Mouse (Mus musculus) testis, adult 2 months (tissue): Measurements from ENCODE around the gene Muc13. TPM values are rescaled to one million over a fixed set of nuclear protein-coding genes. Genes with fewer than 3 reads are reported as not detected.

Experiments used
- H3K27ac ChIP-seq: fragments of 200-500 bp; 2 replicates; pipeline ENCODE4 v1.5.1; 2012; ENCODE audit warnings: low read depth, low read length; ENCODE audit not compliant: control insufficient read depth, insufficient read depth
- H3K27me3 ChIP-seq: fragments of 200-500 bp; 2 replicates; pipeline ENCODE4 v1.6.1; 2012; ENCODE audit warnings: mild to moderate bottlenecking, low read length, moderate library complexity; ENCODE audit not compliant: control insufficient read depth, insufficient read depth
- H3K36me3 ChIP-seq: fragments of 200-500 bp; 2 replicates; pipeline ENCODE4 v1.6.1; 2012; ENCODE audit warnings: mild to moderate bottlenecking, low read length; ENCODE audit not compliant: control insufficient read depth, insufficient read depth
- H3K4me1 ChIP-seq: fragments of 200-500 bp; 2 replicates; pipeline ENCODE4 v1.6.1; 2012; ENCODE audit warnings: low read length; ENCODE audit not compliant: control insufficient read depth, insufficient read depth
- H3K4me3 ChIP-seq: fragments of 200-500 bp; 2 replicates; pipeline ENCODE4 v1.5.1; 2012; ENCODE audit warnings: low read depth, mild to moderate bottlenecking, low read length, moderate library complexity, mixed read lengths; ENCODE audit not compliant: control insufficient read depth
- CTCF ChIP-seq: fragments of 200-500 bp; IDR thresholded peaks from 2 replicates; pipeline ENCODE4 v1.5.1; 2012; ENCODE audit warnings: low read depth, mild to moderate bottlenecking, inconsistent platforms, low read length, moderate library complexity; ENCODE audit not compliant: control insufficient read depth, insufficient read depth, insufficient replicate concordance
- POLR2A ChIP-seq: fragments of 200-500 bp; IDR thresholded peaks from 2 replicates; pipeline ENCODE4 v1.6.1; 2012; ENCODE audit warnings: low read depth, mild to moderate bottlenecking, inconsistent platforms, low read length, moderate library complexity; ENCODE audit not compliant: control insufficient read depth
- polyA plus RNA-seq: library from polyadenylated mRNA; depleted of rRNA; stranded (reverse); fragments of >200 nt; gene quantifications from 2 replicates; pipeline ENCODE4 v1.2.3, GENCODE M21; 2012

The Muc13 gene
- polyA plus RNA-seq, 1 experiment, result 0.32 TPM

DNA sequence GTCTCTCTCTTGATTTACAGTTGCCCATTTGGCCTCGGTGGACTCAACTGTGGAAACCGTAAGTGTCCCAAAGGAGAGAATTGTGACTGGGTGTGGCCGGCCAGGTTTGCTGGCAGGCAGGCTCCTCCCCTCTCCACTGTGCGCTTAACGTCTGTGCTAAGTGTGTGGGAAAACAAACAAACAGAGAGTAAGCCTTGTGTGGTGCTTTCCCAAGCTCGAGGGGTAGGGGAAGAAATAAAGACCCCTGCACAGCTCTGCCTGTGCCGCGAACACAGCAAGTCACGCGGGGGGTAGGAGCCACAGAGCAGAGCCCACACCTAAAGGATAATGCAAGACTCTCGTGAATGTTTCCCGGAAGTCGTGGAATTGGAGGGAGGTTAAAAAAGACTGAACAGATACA lies 42.7 kb upstream of the Muc13 start:
- Histone ChIP-seq H3K27me3 (no peaks in the 10 kb centered on the region), H3K36me3 (no peaks in the 10 kb centered on the region), H3K4me1 (peaks cover 8% of the 10 kb centered on the region), H3K4me3 (peak overlapping the region; percentile 59), H3K27ac (peak overlapping the region; percentile 29; the same call in 1 of the 2 replicates)
- no peak for TF ChIP-seq CTCF
- TF ChIP-seq POLR2A, result no peak

- no peak for TF ChIP-seq POLR2A
- TF ChIP-seq CTCF, result no peak
- H3K4me3 ChIP-seq, result peak overlapping the region; percentile 59
- no peaks in the 10 kb centered on the region for H3K36me3 ChIP-seq
- H3K4me1 ChIP-seq, result peaks cover 8% of the 10 kb centered on the region
- H3K27me3 ChIP-seq, result no peaks in the 10 kb centered on the region
- no peak overlapping the region for H3K27ac ChIP-seq
Observed at GRCm38 (mm10) chr16:33751590-33751989, 42.2 kb upstream of the Muc13 start.

GRCm38 (mm10) chr16:33752904-33753578 lies 40.8 kb upstream of the Muc13 start:
- Histone ChIP-seq H3K36me3 (no peaks in the 10 kb centered on the region), H3K27me3 (no peaks in the 10 kb centered on the region), H3K4me3 (no peak overlapping the region), H3K4me1 (peaks cover 8% of the 10 kb centered on the region), H3K27ac (no peak overlapping the region)
- no peak for TF ChIP-seq POLR2A

DNA sequence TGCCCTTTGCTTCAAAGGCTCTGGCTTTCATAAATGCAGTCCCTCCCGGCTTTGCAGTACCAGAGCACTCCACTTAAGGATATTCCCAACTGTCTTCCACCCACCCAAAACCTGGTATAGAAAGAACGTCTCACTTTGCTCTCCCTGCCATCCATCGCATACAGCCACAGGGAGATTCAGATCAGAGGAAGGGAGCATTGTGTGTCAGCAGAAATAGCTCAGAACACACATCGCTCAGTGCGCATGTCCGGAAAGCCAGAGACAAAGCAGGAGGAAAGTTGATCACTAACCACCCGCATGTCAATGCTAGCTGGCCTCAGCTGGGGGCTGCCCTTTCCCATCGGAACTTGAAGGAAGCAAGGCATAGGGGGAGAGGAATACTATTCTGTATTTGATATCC lies 38.5 kb upstream of the Muc13 start:
- Histone ChIP-seq H3K4me1 (peaks cover 8% of the 10 kb centered on the region), H3K27ac (no peak overlapping the region), H3K27me3 (no peaks in the 10 kb centered on the region), H3K36me3 (no peaks in the 10 kb centered on the region), H3K4me3 (no peak overlapping the region)
- no peak for TF ChIP-seq POLR2A
- no peak for TF ChIP-seq CTCF

- Histone ChIP-seq H3K27me3 (no peaks in the 10 kb centered on the region), H3K4me3 (no peak overlapping the region), H3K36me3 (no peaks in the 10 kb centered on the region), H3K4me1 (peaks cover 13% of the 10 kb centered on the region), H3K27ac (no peak overlapping the region)
- TF ChIP-seq POLR2A (no peak), CTCF (no peak)
Observed at GRCm38 (mm10) chr16:33755961-33756360, 37.9 kb upstream of the Muc13 start.

DNA sequence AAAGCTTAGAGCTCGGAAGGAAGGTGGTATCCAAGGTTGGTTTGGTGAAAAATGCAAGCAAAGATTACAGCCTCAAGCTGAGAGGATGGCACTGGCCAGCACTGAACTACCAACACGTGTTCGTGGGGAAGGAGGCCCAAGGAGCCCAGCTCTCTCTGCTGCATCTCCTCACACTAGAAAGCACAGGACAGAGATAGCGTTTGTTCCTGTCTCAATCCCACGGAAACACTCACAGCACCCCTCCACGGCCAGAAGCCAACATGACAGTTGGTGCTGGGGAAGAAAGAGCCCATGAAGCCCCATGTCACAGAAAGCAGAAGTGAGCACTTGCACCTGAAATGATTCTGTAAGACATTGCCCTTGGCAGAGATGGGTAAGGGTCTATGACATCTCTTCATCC lies 37.4 kb upstream of the Muc13 start:
- H3K4me3 ChIP-seq, result no peak overlapping the region
- no peak overlapping the region for H3K27ac ChIP-seq
- no peaks in the 10 kb centered on the region for H3K27me3 ChIP-seq
- TF ChIP-seq POLR2A (no peak), CTCF (no peak)
- no peaks in the 10 kb centered on the region for H3K36me3 ChIP-seq
- H3K4me1 ChIP-seq, result peaks cover 10% of the 10 kb centered on the region

GRCm38 (mm10) chr16:33759207-33759606 lies 34.6 kb upstream of the Muc13 start:
- Histone ChIP-seq H3K27me3 (no peaks in the 10 kb centered on the region), H3K27ac (no peak overlapping the region), H3K4me1 (peaks cover 6% of the 10 kb centered on the region), H3K4me3 (no peak overlapping the region), H3K36me3 (no peaks in the 10 kb centered on the region)
- TF ChIP-seq CTCF (no peak), POLR2A (no peak)

- Histone ChIP-seq H3K27me3 (no peaks in the 10 kb centered on the region), H3K27ac (no peak overlapping the region), H3K4me1 (peaks cover 6% of the 10 kb centered on the region), H3K36me3 (no peaks in the 10 kb centered on the region), H3K4me3 (no peak overlapping the region)
- TF ChIP-seq POLR2A (no peak), CTCF (no peak)
Observed at GRCm38 (mm10) chr16:33760542-33760941, 33.3 kb upstream of the Muc13 start.

DNA sequence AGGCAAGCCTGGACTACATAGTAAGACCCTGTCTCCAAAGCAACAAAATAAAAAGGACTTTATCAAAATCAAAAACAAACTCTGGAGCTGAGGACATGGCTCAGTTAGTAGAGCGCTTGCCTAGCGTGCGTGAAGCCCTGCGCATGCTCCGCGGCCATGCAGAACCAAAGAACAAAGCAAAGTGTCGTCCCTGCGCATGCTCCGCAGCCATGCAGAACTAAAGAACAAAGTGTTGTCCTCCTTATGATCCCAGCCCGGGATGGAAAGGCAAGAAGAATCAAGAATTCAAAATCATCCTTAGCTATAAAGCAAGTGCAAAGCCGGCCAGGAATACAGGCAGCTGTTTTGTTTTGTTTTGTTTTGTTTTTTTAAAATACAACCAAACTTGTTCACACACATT lies 32.8 kb upstream of the Muc13 start:
- Histone ChIP-seq H3K27me3 (no peaks in the 10 kb centered on the region), H3K36me3 (no peaks in the 10 kb centered on the region)

More for the DNA sequence above, 32.8 kb upstream of the Muc13 start:
- TF ChIP-seq POLR2A (no peak), CTCF (no peak)
- H3K27ac ChIP-seq, result no peak overlapping the region
- H3K4me1 ChIP-seq, result peaks cover 6% of the 10 kb centered on the region
- H3K4me3 ChIP-seq, result no peak overlapping the region
